Mouse (Mus musculus) cortical plate, adult 2 months (tissue): ENCODE data around the gene Slc9a4.

ENCODE experiments used
- CTCF ChIP-seq: fragments of 200-500 bp; IDR thresholded peaks from 2 replicates; pipeline ENCODE4 v1.5.1; 2011; ENCODE audit warnings: mild to moderate bottlenecking, control low read depth, low read length; ENCODE audit not compliant: insufficient read depth; ENCODE audit errors: extremely low read depth
- POLR2A ChIP-seq: fragments of 200-500 bp; IDR thresholded peaks from 2 replicates; pipeline ENCODE4 v1.6.1; 2011; ENCODE audit warnings: mild to moderate bottlenecking, low read length, control low read depth; ENCODE audit not compliant: insufficient read depth; ENCODE audit errors: extremely low read depth

DNA sequence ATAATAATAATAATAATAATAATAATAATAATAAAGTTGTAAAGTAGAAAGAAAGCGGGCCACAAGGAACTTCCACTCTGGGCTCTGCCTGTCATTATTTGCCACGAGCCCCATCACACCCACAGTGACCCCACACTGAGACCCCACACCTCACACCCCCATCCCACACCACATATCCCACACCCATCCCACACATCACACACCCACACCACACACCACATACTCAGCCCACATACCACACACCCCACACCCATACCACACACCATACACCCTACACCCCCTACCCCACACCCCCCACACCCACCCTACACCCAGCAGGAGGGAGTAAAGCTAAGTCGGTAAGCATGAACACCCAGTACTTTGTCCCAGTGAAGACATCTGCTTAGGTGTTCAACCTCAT is 21.6 kb downstream of the Slc9a4 start:
- no peak for TF ChIP-seq POLR2A
- no peak for TF ChIP-seq CTCF
